Mouse (Mus musculus) liver, postnatal 0 days (tissue): Measurements from ENCODE around the gene Tlr2.

Experiments
- CTCF ChIP-seq: sonication (generic); IDR thresholded peaks from 2 replicates; pipeline ENCODE4 v1.5.1; 2016; ENCODE audit warnings: antibody characterized with exemption, low read depth
- EP300 ChIP-seq: IDR thresholded peaks from 2 replicates; pipeline ENCODE4 v1.6.1; 2016; ENCODE audit warnings: antibody characterized with exemption, low read depth, mild to moderate bottlenecking

DNA sequence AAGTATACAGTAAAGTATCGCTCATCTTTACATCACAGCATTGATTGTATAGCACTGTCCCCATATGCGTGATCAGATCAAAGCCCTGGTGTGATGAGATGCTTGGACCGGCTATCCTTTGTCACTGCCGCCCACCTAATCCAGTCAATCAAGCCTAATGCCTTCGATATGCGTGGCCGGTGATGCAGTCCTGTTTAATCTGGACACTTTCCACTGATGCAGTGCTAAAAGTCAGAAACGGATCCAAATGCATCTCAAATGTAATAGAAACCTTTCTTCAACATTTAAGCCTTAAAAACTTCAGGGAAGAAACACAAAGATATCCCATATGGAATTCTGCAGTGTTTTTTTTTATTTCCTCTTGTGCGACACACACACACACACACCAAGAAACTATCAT lies 13.9 kb downstream of the Tlr2 start:
- TF ChIP-seq CTCF (no peak), EP300 (no peak)
